Comparison of ENCODE assay signal across 17 mouse cellular contexts in genomic region chr4:102483354-102484018, GRCm38 (mm10).
DNase-seq lines count a peak whose midpoint lies in the region; TF ChIP-seq lines count a peak whose summit lies in the region.
"Had no signal": no experiment of that assay in that cellular context is flagged by ENCODE, and none has a peak within 500 bp of the region (broad histone marks: within the 10 kb centered on the region; RNA-seq: fewer than 3 reads in every experiment).

No protein-coding gene starts in this region.

- TF ChIP-seq POLR2A in olfactory bulb, adult 2 months (IDR thresholded peaks at IDR 0.05; ENCODE audit: insufficient read depth, low read depth, low read length) = no peak

- peaks cover 8% of the 10 kb centered on the region for H3K4me1 ChIP-seq in olfactory bulb, adult 2 months (ENCODE audit: control insufficient read depth, insufficient read depth, low read length)
- H3K4me1 ChIP-seq: embryonic facial prominence, embryonic 15.5 days had no signal

- H3K27ac ChIP-seq in layer of hippocampus, adult 2 months = peak overlapping the region; percentile 11
- H3K27ac ChIP-seq in olfactory bulb, adult 2 months (ENCODE audit: insufficient read depth, low read depth, low read length) = 0 out of 2 replicates have a peak overlapping the region, but pooled peaks have one; percentile 54
- H3K27ac ChIP-seq: embryonic facial prominence, embryonic 15.5 days; midbrain, embryonic 12.5 days had no signal

- no peak overlapping the region for H3K4me3 ChIP-seq in layer of hippocampus, adult 2 months
- no peak overlapping the region for H3K4me3 ChIP-seq in olfactory bulb, adult 2 months (ENCODE audit: insufficient read depth, low read depth, low read length)
- H3K4me3 ChIP-seq: embryonic facial prominence, embryonic 15.5 days; midbrain, embryonic 12.5 days; myocyte had no signal

- peak; percentile 29 for DNase-seq in embryo, embryonic 10 days (ENCODE audit: low spot score)
- DNase-seq in embryo, embryonic 9.5 days (ENCODE audit: extremely low spot score) = no peak
- no peak for DNase-seq in layer of hippocampus, adult 2 months (ENCODE audit: low spot score in 2 of 2)
- no peak for DNase-seq in layer of hippocampus, adult 9-10 months (ENCODE audit: low spot score)
- peak; percentile 39 for DNase-seq in right cerebral cortex, adult 18-20 months
- DNase-seq in right cerebral cortex, postnatal 4 days = no peak
- no peak for DNase-seq in cerebellum, postnatal 10 days
- DNase-seq: adrenal gland, adult 2 months; cerebellum, postnatal 14 days; gastrocnemius, postnatal 36 days; kidney, adult 9 months; kidney, postnatal 36 days; thymus, adult 18-20 months had no signal

- 49% methylated on average over 7 of the region's 7 CpGs for WGBS in olfactory bulb, adult 2 months

- TF ChIP-seq CTCF in layer of hippocampus, adult 2 months (conservative IDR thresholded peaks at IDR 0.05) = no peak
- no peak for TF ChIP-seq CTCF in olfactory bulb, adult 2 months (IDR thresholded peaks at IDR 0.05; ENCODE audit: insufficient read depth, low read depth, low read length)

Comparison
In these comparisons a context has a peak if more than half of its experiments do, and no peak if none do; other contexts are left out.
1. DNase-seq: peak in embryo, embryonic 10 days (single experiment) and right cerebral cortex, adult 18-20 months (single experiment); none in embryo, embryonic 9.5 days (single experiment), layer of hippocampus, adult 2 months (0 of 2), layer of hippocampus, adult 9-10 months (single experiment), right cerebral cortex, postnatal 4 days (single experiment) and cerebellum, postnatal 10 days (0 of 2).